Mouse (Mus musculus) lung, postnatal 25 days (tissue): ENCODE measurements around the gene Kat2a.

Experiments
- DNase-seq: peaks from one replicate; pipeline ENCODE4 v3.0.0; 2022; ENCODE audit warnings: low spot score

Gene Kat2a

DNA sequence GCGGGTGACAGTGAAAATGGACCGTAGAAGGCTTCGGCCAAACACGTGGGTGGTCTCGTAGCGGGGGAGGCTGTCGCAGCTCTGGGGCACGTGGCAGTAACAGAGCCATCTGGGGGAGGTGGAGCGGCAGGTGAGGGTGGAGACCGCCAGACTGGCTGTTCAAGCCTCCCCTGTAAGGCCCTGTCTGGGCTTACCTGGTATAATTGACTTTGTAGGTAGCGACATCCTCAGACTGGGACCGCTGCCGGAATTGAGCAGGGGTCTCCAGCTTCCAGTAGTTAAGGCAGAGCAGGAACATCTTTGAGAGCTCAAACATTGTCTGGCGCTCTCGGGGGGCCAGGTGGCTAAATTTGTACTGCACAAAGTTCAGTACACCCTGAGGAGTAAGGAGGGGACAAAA lies 1.7 kb downstream of the Kat2a start:
- no peak for DNase-seq

DNA sequence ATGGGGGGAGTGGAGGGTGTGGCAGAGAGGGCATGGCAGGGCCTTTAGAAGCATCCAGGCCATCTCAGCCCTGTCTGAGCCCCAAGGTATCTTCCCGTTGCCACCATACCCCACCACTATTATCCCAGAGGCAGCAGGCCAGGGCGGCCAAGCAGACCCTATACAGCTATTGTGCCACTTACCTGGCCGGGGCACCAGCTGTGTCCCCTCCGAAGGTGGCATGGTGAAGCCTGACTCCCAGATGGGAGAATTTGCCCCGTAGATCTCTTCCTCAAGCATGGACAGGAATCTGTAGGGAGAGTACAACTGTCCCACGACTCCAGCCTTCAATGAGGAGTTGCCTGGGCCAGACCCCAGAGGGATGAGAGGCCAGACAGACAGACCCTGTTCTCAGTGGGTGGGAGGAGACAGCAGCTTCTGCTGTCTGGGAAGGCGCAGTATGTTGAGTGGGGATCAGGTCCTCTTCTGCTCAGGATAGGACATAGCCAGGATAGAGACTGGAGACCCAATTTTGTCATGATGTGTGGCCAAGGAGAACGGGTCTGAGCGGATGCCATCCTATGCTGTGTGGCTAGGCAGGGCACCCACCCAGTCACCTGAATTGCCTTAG lies 3.0 kb downstream of the Kat2a start:
- DNase-seq, result no peak

- no peak for DNase-seq
These were observed 7.0 kb downstream of the Kat2a start for GRCm38 (mm10) chr11:100705095-100705747.

GRCm38 (mm10) chr11:100703851-100704531 lies 8.3 kb downstream of the Kat2a start, which contains the start of gene Dhx58:
Dhx58 (minus strand) TSS chr11:100704271.
- DNase-seq, result peak; percentile 49

DNA sequence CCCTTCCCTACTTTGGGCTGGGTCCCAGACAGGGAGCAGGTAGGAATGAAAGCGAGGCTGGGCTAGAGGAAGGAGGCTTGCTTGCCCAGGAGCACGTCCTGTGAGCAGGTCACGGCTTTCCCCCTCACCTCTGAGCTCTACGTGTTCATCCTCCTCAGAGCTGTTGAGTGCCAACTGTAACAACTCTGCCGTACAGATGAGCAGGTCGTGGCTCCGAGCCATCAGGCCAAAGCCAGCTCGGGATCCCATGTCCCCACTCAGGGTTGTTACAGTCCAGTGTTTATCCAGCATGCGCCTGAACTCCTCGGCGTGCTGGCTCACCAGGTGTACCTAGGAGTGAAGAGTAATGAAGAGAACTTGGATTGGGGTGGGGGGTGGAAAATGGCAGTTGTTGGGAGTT lies 8.9 kb downstream of the Kat2a start:
- no peak for DNase-seq

DNA sequence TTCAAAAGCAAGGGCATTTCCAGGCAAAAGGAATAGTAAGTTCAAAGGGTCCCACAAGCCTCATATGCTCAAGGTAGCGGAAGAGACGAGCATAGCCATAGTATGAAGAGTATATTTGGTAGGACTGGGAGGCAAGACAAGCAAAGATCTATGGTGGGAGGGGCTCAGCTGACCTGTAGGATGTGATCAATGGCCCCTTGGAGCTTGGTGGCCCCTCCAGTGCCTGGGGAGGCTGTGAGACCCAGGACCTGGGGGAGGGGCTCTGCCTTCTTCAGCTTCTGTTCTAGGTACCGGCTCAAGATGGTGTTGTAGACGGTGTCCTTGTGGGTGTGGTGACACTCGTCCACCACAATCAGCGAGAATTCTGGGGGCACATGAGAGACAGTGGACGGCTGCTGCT lies 9.4 kb downstream of the Kat2a start:
- no peak for DNase-seq

GRCm38 (mm10) chr11:100702081-100702851 lies 10.0 kb downstream of the Kat2a start:
- DNase-seq, result peak; percentile 82

- DNase-seq, result peak; percentile 68
These were observed 11.0 kb downstream of the Kat2a start for GRCm38 (mm10) chr11:100701301-100701700.

GRCm38 (mm10) chr11:100700710-100701109 lies 11.6 kb downstream of the Kat2a start:
- no peak for DNase-seq

DNA sequence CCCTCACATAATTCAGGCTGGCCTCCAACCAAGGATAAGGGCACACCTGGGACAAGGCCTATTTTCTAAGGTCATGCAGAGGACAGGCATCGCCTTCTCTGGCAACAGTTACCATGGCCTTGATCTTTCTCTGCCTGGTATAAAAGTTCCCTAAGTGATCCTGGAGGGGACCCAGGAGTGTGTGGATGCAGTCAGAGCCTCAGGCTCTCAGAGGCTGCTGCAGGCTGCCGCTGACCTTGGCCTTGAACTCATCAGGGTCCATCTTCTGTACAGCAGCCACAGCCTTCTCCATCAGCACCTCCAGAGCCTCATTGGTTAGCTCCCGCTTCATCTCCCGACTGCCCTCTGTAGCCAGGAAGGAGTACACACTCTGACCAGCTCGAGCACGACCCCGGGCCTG lies 14.3 kb downstream of the Kat2a start:
- no peak for DNase-seq

DNA sequence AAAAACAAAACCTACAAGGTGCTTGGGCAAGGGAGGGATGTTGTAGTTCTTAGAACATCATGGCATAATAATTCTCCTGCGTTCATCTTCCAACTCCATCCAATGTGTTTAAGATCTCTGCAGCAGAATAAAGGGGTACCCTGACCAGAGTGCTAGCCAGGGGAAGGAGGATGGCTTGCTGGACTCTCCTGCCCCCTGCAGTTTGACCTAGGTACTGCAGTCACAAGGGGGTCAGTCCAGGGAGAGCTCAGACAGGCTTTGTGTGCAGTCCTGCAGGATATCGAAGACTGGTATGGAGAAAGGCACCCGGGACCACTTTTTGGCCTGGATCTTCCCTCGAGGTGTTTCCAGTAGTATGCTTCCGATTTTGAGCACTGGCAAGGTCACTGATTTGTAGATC lies 17.3 kb downstream of the Kat2a start:
- peak; percentile 63 for DNase-seq

DNA sequence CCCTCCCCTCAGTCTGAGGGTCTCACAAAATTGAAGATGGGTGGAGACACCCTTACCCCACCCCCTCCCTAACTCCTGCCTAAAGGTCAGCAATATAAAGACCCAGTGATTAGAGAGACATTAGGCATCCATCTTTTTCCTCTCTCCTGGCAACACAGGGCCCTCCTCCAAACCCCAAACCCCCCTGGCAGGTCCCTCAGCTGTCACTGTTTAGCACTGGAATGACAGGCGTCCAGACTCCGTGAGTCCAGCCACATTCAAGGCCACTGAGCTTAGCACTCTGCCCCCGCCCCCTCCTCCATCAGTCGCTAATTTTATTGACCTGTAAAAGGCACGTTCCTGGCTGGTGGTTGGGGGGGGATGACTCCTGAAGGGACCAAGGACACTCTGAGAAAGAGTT lies 19.1 kb downstream of the Kat2a start:
- no peak for DNase-seq

- DNase-seq, result no peak
These were observed 20.1 kb downstream of the Kat2a start, which contains the start of gene Zfp385c for GRCm38 (mm10) chr11:100692164-100692616. Zfp385c (minus strand) TSS chr11:100692455.

GRCm38 (mm10) chr11:100690389-100690788 lies 21.9 kb downstream of the Kat2a start:
- DNase-seq, result no peak

DNA sequence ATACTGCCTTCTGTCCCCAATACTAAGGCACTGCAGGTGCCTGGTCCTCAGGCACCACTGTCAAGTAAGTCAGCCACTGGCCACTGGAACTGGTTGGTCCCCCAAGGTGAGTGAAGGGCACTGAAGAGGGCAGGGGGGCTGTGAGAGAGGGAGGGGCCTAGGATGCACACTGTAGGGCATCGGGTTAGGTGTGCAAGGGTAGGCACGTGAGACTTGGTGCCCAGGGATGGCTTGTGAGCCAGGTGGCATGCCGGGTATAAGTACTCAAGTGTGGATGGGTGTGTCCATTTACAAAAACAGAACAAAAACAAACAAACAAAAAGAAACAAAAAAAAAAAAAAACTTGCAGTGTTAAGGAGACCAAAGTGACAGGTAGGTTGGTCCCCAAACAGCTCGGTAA lies 23.8 kb downstream of the Kat2a start:
- no peak for DNase-seq

DNA sequence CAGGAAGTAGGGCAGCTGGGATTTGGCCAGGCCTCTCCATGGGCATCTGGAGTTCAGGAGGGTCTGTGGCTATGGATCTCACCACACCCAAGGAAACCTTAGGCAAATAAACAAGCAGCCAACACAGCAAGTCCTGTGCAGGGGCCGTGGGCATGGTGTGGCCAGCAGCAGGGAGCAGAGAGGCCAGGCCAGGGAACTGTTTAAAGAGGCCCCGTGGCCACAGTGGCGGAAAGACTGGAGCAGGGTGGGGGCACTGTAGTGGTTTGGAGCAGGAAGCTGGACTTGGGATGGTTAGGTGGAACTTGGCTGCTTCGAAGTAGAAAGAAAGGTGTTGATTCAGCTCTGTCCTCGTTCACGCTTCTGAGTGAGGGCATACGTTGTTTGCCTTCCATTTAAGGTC lies 25.0 kb downstream of the Kat2a start:
- DNase-seq, result no peak

GRCm38 (mm10) chr11:100685371-100685770 lies 26.9 kb downstream of the Kat2a start:
- DNase-seq, result no peak

GRCm38 (mm10) chr11:100684084-100684483 lies 28.2 kb downstream of the Kat2a start:
- no peak for DNase-seq

DNA sequence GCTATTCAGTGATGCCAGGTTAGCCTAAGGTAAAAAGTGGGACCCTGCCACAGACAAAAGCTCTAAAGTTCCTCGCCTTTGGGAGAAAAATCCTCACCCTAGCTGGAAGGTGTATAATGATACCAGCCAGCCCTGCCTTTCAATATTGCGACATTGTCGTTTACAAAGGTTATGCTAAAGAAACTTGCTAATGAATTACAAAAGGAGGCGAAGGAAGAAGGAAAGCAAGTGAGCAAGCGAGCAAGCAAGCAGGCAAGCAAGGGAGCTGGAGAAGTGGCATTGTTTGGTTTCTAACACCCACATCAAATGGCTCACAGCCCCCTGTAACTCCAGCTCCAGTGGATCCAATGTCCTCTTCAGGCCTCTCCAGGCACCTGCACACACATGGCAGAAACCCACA lies 29.7 kb downstream of the Kat2a start:
- DNase-seq, result no peak

DNA sequence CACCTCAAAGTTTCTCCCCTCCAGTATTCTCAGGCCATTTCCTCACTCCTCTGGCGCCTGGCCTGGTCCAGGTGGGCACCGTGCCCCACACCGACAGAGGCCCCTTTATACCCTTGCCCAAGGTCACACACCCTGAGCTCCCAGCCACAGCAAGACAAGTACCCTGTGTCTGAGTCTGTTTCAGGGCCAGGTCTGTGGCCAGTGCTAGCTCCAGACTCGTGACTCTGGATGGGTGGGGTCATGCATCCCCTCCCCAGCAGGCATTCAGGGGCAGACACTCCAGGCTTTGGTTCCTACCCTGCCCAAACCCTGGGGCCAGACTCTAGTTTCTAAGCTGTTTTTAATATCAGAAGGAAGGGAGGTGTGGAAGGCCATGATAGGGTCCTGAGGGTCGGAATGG lies 30.4 kb downstream of the Kat2a start:
- DNase-seq, result no peak

DNA sequence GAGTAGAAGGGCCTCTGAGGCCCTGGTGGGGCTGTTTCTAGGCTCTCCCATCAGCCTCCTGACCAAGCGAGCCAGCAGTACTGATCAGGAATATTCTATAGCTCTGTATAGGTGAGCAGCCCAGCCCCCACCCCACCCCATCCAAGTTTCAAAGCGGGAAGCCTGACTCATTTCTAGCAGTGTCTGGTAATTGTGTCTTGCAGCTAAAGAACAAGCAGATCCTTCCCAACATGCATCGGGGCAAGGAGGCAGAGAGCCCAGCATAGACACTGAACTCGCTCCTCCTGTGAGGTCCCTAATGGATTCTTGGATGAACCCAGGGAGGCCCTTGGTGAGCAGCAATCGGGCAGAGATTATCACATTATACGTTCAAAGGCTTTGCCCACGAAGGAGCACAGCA lies 34.5 kb downstream of the Kat2a start:
- DNase-seq, result no peak

- DNase-seq, result peak; percentile 29
These were observed 39.1 kb downstream of the Kat2a start for GRCm38 (mm10) chr11:100673169-100673568.
